Mouse (Mus musculus) hindbrain, embryonic 10.5 days (tissue): ENCODE measurements around the gene Mst1. TPM values are rescaled to one million over a fixed set of nuclear protein-coding genes. Genes with fewer than 3 reads are reported as not detected.

ENCODE experiments used
- DNase-seq: peaks from one replicate; pipeline ENCODE4 v3.0.0-alpha.2; 2017; ENCODE audit warnings: low spot score
- H3K27ac ChIP-seq: fragments of 300-500 bp; sonication (generic); 2 replicates; pipeline ENCODE4 v1.5.1; 2016; ENCODE audit warnings: mild to moderate bottlenecking, moderate library complexity
- H3K27me3 ChIP-seq: fragments of 300-500 bp; sonication (generic); 2 replicates; pipeline ENCODE4 v1.6.1; 2016; ENCODE audit warnings: mild to moderate bottlenecking; ENCODE audit not compliant: poor library complexity, insufficient read depth, severe bottlenecking
- H3K36me3 ChIP-seq: fragments of 300-500 bp; sonication (generic); 2 replicates; pipeline ENCODE4 v1.6.1; 2016; ENCODE audit warnings: mild to moderate bottlenecking, moderate library complexity
- H3K4me1 ChIP-seq: fragments of 300-500 bp; sonication (generic); replicated peaks from 2 replicates; pipeline ENCODE4 v1.6.1; 2016; ENCODE audit warnings: mild to moderate bottlenecking
- H3K4me3 ChIP-seq: fragments of 300-500 bp; sonication (generic); 2 replicates; pipeline ENCODE4 v1.5.1; 2016; ENCODE audit warnings: mild to moderate bottlenecking, moderate library complexity
- H3K9me3 ChIP-seq: fragments of 300-500 bp; sonication (generic); 2 replicates; pipeline ENCODE4 v1.6.1; 2016; ENCODE audit warnings: mild to moderate bottlenecking, moderate library complexity
- WGBS: fragments of 180-500 bp; shearing (Covaris S2); methylation state at CpG from one replicate; pipeline ENCODE4 v1.1.7; 2016; 5-methylcytosine and 5-hydroxymethylcytosine counted together
- polyA plus RNA-seq: library from polyadenylated mRNA; unstranded; fragments of >200 nt; fragmentation: Nextera tagmentation; extraction: Ambion mirVana; gene quantifications from 2 replicates; pipeline ENCODE4 v1.2.1, GENCODE M21; 2016

The Mst1 gene
- polyA plus RNA-seq, 1 experiment from 2014 or later = 0.34 TPM

DNA sequence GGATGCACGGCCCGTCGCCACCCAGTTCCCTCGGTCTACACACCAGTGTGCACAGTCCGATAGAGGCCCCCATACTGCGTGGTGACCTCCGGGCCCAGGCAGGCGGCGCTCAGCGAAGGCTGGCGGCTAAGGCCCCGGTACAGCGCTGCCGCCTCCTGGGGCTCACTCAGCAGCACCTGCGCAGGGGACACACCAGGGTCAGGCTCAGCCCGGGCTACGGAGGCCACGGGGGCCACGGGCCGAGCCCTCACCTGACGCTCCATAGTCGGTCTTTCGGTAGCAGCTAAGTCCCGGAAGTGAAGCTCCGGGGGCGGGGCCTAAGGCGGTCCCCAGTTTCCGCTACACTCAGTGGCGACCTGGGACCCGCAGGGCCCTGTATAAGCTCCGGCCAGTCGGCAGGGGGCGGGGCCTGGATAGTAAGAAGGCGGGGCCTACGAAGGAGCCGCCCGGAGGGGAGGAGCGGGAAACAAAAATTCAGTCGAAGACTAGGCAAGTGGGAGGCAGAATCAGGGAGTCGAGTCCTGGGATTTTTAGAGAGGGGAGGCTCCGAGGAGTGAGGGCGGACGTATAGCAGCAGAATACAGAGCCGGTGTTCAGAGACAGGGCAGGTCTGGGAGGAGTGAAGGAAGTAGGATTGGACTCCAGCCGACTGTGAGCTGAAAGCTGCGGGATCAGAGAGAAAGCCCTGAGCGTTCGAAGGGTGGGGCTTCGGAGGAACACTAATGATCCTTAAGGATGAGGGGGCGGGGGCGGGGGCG lies 14.1 kb downstream of the Mst1 start, which contains the start of gene Apeh:
Gene Apeh (minus strand): TSS at position 423 of the 758 bp plus-strand sequence.
- Histone ChIP-seq H3K36me3 (peaks cover 41% of the 10 kb centered on the region), H3K27ac (peak within 1 kb of the TSS; percentile 93), H3K27me3 (no peaks in the 10 kb centered on the region), H3K4me1 (peaks cover 45% of the 10 kb centered on the region), H3K9me3 (no peaks in the 10 kb centered on the region), H3K4me3 (peak within 1 kb of the TSS; percentile 94)
- WGBS = under 1% methylated on average over 52 of the region's 52 CpGs
- DNase-seq = peak; percentile 96

DNA sequence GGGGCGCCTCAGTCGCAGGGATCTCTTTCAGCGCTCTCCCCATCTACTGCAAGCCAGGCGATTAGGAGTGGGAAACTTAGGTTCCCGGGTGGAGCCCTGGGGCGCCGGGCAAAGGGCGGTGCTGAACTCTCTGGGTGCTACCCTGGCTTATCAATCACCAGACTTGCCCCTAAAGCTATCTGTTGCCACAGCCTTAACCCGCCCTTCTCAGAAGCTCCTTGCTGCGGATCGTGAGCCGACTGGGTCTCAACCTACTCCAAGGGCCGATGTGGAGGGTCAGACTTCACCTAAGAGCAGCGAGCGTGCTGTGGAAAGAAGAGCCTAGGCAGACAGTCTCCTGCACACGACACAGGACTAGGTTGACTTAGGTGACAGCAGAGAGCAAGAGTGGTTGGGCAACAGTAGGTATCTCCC lies 14.8 kb downstream of the Mst1 start:
- DNase-seq = peak; percentile 52
- under 1% methylated on average over 16 of the region's 16 CpGs for WGBS
- Histone ChIP-seq H3K36me3 (peaks cover 38% of the 10 kb centered on the region), H3K9me3 (no peaks in the 10 kb centered on the region), H3K4me1 (peaks cover 49% of the 10 kb centered on the region), H3K4me3 (peak overlapping the region; percentile 94), H3K27ac (peak overlapping the region; percentile 93), H3K27me3 (no peaks in the 10 kb centered on the region)

DNA sequence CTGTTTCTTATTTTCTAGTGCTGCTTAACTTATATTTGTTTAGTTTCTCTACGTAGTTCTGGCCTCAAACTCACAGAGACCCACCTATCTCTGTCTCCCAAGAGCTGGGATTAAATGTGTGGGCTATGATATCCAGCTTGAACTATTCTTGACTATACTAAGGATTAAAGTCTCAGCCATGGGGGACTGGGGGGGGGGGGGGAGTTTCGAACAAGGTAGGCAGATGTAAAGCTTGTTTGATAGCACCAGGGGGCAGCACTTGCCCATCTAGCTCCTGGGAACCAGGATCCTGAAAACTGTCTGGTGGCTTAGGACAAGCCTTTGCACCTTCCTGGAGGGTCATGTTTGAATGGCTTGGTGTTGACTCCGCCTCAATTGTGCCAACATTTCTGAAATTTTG lies 15.3 kb downstream of the Mst1 start:
- Histone ChIP-seq H3K4me3 (peak overlapping the region; percentile 94), H3K4me1 (peaks cover 49% of the 10 kb centered on the region), H3K36me3 (peaks cover 33% of the 10 kb centered on the region), H3K9me3 (no peaks in the 10 kb centered on the region), H3K27me3 (no peaks in the 10 kb centered on the region), H3K27ac (peak overlapping the region; percentile 93)
- DNase-seq = peak; percentile 69
- 12% methylated on average over 3 of the region's 3 CpGs for WGBS

DNA sequence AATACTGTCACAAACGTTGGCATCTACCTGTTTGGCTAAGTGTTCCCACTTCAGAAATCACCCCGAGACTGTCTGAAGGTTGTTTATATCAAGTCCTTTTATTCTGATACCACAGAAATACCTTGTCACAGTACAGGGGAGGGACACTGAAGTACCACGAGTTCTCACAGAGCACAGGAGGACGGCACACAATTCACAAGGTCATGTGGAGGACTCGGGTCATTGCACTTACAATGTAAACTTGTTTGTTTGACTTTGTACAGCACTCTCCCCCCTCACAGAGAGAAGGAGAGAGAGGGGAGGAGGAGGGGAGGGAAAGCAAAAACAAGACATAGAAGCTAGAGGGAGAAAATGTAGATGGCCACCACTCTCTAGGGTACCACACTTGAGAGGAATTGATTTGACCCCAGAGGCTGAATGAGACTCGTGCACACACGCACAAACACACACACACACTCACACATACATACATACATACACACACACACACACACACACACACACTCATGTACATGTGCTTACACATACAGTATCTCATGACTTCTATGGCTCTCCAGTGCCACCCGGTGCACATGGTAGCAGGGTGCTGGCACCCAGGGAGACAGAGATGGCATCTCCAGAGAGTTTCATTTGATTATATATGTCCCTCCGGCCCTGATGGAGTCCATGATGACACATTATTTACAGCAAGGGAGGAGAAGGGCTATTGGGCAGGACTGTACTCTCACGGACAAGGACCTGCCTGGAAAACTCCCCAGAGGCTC lies 15.9 kb downstream of the Mst1 start:
- Histone ChIP-seq H3K27ac (no peak overlapping the region), H3K9me3 (no peaks in the 10 kb centered on the region), H3K27me3 (no peaks in the 10 kb centered on the region), H3K4me3 (peak overlapping the region; percentile 94; the same call in 1 of the 2 replicates), H3K4me1 (peaks cover 49% of the 10 kb centered on the region), H3K36me3 (peaks cover 27% of the 10 kb centered on the region)
- WGBS = 63% methylated on average over 10 of the region's 10 CpGs
- no peak for DNase-seq

DNA sequence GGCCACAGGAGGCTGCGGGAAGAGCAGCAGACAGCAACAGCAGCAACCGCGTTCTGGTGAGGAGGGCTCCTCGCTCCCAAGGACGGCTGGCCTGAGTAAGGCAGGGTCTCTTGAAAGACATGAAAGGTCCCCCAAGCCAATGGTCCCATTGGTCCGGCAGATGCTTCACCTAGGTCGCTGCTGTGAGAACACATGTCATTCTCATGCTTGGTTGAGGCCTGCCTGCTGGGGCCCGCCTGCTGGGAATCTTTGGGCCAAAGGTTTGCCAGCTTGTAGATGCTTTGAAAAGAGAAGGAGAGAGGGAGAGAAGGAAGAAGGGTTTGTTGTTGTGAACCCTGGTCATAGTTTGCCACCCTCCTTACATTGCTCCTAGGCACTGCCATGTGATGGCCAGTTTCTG lies 19.4 kb downstream of the Mst1 start:
- H3K4me1 ChIP-seq = peaks cover 35% of the 10 kb centered on the region
- H3K27ac ChIP-seq = no peak overlapping the region
- DNase-seq = no peak
- H3K9me3 ChIP-seq = no peaks in the 10 kb centered on the region
- WGBS = 78% methylated on average over 8 of the region's 8 CpGs
- peaks cover 26% of the 10 kb centered on the region; the same call in 1 of the 2 replicates for H3K36me3 ChIP-seq
- no peaks in the 10 kb centered on the region for H3K27me3 ChIP-seq
- H3K4me3 ChIP-seq = no peak overlapping the region

DNA sequence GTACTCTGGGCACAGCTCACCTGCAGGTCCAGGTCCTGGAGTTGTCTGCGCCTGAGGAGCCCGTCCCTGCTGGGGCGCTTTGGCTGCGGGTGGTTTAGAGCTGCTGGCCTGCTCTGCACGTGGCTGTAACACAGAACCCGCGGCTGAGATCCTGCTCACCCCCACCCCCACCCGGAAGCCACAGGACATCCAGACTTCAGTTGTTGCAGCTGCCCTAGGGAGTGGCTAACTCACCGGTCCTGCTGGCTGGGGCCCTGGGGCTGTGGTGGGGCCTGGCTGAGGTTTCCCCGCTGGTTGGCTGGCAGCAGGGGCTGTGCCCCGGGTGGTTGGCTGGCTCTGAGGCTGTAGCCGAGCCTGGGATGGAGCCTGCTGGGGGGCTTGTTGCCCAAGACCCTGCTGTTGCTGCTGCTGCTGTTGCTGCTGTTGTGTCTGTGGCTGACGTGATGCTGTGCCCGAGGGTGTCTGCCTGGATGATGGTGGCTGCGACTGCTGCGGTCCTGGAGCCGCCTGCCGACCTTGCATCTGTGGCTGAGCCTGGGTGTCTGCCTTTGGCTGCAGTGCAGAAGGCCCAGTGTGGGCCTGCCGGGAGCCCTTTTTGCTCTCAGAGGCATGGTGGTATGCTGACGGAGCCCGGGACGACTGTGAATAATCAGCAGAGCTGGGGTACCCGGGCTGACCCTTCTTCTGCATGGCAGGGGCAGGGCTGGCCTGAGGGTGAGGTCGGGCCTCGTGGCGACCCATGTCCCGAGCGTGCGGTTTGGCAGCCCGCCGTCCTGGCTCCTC lies 24.7 kb downstream of the Mst1 start:
- H3K36me3 ChIP-seq = peaks cover 49% of the 10 kb centered on the region; the same call in 1 of the 2 replicates
- H3K4me1 ChIP-seq = peaks cover 35% of the 10 kb centered on the region
- no peaks in the 10 kb centered on the region for H3K9me3 ChIP-seq
- peaks cover 22% of the 10 kb centered on the region for H3K27me3 ChIP-seq
- peak overlapping the region; percentile 83 for H3K27ac ChIP-seq
- 30% methylated on average over 31 of the region's 31 CpGs for WGBS
- peak overlapping the region; percentile 22; the same call in 1 of the 2 replicates for H3K4me3 ChIP-seq
- peak; percentile 40 for DNase-seq

DNA sequence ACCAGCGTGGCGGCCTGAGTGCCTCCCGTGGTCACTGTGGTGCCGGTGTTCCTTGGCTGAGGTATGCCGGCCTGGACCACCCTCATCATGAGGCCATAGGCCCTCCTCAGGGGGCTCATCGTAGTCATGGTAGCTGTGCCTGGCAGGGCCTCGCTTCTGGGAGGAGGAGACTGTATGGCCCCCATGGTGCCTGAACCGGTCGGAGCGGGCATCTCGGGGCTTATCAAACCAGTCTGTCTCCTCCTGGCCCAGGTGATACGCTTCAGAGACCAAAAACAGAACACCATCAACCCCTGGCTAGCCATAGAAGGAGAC lies 25.3 kb downstream of the Mst1 start:
- Histone ChIP-seq H3K36me3 (peaks cover 55% of the 10 kb centered on the region; the same call in 1 of the 2 replicates), H3K27me3 (peaks cover 28% of the 10 kb centered on the region), H3K27ac (peak overlapping the region; percentile 83), H3K4me1 (peaks cover 39% of the 10 kb centered on the region), H3K4me3 (peak overlapping the region; percentile 22; the same call in 1 of the 2 replicates), H3K9me3 (no peaks in the 10 kb centered on the region)
- 70% methylated on average over 12 of the region's 12 CpGs for WGBS
- DNase-seq = no peak

DNA sequence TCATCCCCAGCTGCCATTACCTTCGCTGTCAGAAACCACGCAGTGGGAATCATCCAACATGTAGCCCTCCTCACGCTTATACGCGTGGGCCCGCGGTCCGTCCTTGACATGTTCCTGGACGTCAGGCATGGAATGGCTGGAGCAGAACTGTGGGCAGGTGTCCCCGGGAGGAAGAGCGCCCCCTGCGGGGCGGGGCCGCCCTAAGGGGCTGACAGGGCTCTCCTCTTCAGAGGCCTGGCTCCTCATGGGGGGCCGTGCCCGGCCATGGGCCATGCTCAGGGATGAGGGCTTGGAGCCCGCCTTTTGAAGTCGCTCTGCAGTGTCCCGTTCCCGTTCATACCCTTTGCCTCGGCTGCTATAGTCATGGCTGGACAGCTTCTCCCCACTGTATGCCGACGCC lies 25.9 kb downstream of the Mst1 start:
- no peak for DNase-seq
- 90% methylated on average over 23 of the region's 23 CpGs for WGBS
- no peak overlapping the region for H3K4me3 ChIP-seq
- H3K27me3 ChIP-seq = peaks cover 33% of the 10 kb centered on the region
- peaks cover 45% of the 10 kb centered on the region for H3K4me1 ChIP-seq
- H3K27ac ChIP-seq = 0 out of 2 replicates have a peak overlapping the region, but pooled peaks have one; percentile 83
- peaks cover 61% of the 10 kb centered on the region; the same call in 1 of the 2 replicates for H3K36me3 ChIP-seq
- no peaks in the 10 kb centered on the region for H3K9me3 ChIP-seq

DNA sequence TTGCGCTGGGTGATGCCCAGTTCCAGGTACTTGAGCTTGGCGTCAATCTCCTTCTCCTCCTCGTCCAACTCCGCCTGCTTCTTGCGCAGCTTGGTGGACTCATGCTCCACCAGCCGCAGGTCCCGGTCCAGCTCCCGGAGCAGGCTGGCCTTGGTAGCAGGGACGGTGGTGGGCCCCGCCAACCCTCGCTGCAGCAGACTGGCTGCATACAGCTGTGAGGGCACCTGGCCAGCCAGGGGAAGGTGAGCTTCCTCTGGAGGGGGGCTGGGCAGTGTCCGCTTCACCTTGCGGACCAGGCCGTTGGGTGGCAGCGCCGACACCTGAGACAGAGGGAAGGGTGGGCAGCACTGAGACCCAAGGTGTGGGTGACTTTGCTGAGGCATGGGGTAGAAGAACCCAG lies 27.6 kb downstream of the Mst1 start:
- no peak overlapping the region for H3K4me3 ChIP-seq
- H3K4me1 ChIP-seq = peaks cover 55% of the 10 kb centered on the region
- H3K27me3 ChIP-seq = peaks cover 51% of the 10 kb centered on the region
- WGBS = 95% methylated on average over 16 of the region's 16 CpGs
- H3K27ac ChIP-seq = no peak overlapping the region
- DNase-seq = no peak
- no peaks in the 10 kb centered on the region for H3K9me3 ChIP-seq
- peaks cover 70% of the 10 kb centered on the region for H3K36me3 ChIP-seq

DNA sequence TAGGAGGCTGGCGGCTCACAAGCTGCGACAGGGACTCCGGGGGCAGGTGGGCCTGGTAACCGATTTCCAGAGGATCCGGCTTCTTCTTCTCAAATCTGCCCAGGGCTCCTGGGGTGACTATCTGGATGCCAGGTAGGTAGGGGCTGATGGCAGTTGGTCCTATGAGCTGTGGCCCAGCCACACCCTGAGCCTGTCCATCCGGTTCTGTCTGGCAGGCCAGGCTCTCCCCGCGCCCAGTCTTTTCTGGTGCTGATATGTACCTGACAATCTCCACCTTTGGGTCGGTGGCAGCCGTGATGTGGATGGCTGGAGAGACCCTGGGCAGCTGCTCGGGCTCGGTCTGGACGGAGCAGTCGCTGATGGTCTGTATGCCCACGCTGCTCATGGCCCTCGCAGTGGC lies 29.9 kb downstream of the Mst1 start:
- Histone ChIP-seq H3K36me3 (peaks cover 80% of the 10 kb centered on the region), H3K27ac (0 out of 2 replicates have a peak overlapping the region, but pooled peaks have one; percentile 76), H3K4me1 (peaks cover 48% of the 10 kb centered on the region), H3K4me3 (no peak overlapping the region), H3K27me3 (peaks cover 74% of the 10 kb centered on the region), H3K9me3 (no peaks in the 10 kb centered on the region)
- WGBS = 86% methylated on average over 16 of the region's 16 CpGs
- DNase-seq = no peak

DNA sequence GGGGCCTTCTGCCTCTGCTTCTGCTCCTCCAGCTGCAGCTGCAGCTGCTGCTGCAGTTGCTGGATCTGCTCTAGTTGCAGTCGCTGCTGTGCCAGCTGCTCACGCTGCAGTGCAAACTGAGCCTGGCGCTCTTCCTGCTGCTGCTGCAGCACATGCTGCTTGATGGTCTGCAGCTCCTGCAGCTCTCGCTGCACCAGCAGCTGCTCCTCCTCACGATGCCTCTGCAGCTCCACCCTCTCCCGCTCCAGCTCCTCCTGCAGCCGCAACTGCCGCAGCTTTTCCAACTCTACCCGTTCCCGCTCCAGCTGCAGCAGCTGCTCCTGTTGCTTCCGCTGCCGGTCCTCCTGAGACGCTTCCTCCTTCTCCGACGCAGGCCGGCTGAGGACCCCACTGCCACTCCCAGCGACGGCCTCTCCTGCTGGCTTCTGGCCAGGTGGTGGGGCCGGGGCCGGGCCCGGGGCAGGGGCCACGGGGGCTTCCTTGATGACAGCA lies 30.9 kb downstream of the Mst1 start:
- WGBS = 13% methylated on average over 22 of the region's 22 CpGs
- DNase-seq = peak; percentile 43
- H3K9me3 ChIP-seq = no peaks in the 10 kb centered on the region
- H3K27ac ChIP-seq = peak overlapping the region; percentile 76
- H3K27me3 ChIP-seq = peaks cover 76% of the 10 kb centered on the region
- peak overlapping the region; percentile 47 for H3K4me3 ChIP-seq
- peaks cover 85% of the 10 kb centered on the region for H3K36me3 ChIP-seq
- peaks cover 41% of the 10 kb centered on the region for H3K4me1 ChIP-seq

DNA sequence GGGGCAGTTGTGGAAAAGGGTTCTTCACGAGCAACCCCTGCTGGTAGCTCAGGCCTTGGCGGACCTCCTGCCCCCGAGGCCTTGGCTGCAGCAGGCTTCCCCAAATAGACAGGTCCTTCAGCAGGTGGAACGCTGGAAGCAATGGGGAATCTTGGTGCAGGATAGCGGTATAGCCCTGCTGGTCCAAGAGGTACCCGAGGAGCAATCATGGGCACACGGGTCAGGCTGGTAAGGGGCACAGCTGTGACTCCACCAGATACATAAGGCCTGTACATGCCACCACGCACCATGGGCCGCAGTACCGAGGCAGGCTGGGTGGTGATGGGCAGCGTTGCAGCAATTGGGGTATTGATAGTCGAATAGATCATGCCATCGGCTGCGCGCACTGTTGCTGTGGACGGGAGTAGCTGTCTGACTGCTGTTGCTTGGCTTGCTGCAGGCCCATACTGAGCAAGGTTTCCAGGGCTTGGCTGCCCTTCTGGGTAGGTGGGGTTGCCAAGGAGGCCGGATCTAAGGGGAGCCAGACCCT lies 31.4 kb downstream of the Mst1 start:
- Histone ChIP-seq H3K27me3 (peaks cover 81% of the 10 kb centered on the region), H3K4me1 (peaks cover 36% of the 10 kb centered on the region), H3K27ac (peak overlapping the region; percentile 76), H3K36me3 (peaks cover 85% of the 10 kb centered on the region), H3K4me3 (peak overlapping the region; percentile 47), H3K9me3 (no peaks in the 10 kb centered on the region)
- no peak for DNase-seq
- WGBS = 74% methylated on average over 17 of the region's 17 CpGs
